Mouse (Mus musculus): ENCODE measurements around the gene Igsf21.

Igsf21 gene

GRCm38 (mm10) chr4:140101106-140101505, 145.5 kb downstream of the Igsf21 start:
- DNase-seq (ENCODE audit: low spot score) = no peak

- DNase-seq (ENCODE audit: low spot score) = peak; percentile 51
These were observed 146.4 kb downstream of the Igsf21 start for GRCm38 (mm10) chr4:140100141-140100540.

GRCm38 (mm10) chr4:140096283-140096682, 150.3 kb downstream of the Igsf21 start:
- DNase-seq (ENCODE audit: low spot score) = no peak

- no peak for DNase-seq (ENCODE audit: low spot score)
These were observed 151.7 kb downstream of the Igsf21 start for GRCm38 (mm10) chr4:140094835-140095234.

- DNase-seq (ENCODE audit: low spot score) = no peak
These were observed 154.2 kb downstream of the Igsf21 start for GRCm38 (mm10) chr4:140092367-140092766.

GRCm38 (mm10) chr4:140091693-140092092, 154.9 kb downstream of the Igsf21 start:
- no peak for DNase-seq (ENCODE audit: low spot score)

- DNase-seq (ENCODE audit: low spot score) = no peak
These were observed 156.9 kb downstream of the Igsf21 start for GRCm38 (mm10) chr4:140089676-140090075.

GRCm38 (mm10) chr4:140088711-140089440, 157.7 kb downstream of the Igsf21 start:
- no peak for DNase-seq (ENCODE audit: low spot score)

- no peak for DNase-seq (ENCODE audit: low spot score)
These were observed 160.4 kb downstream of the Igsf21 start for GRCm38 (mm10) chr4:140086192-140086591.

- no peak for DNase-seq (ENCODE audit: low spot score)
These were observed 162.0 kb downstream of the Igsf21 start for GRCm38 (mm10) chr4:140084521-140085011.

GRCm38 (mm10) chr4:140084064-140084463, 162.5 kb downstream of the Igsf21 start:
- DNase-seq (ENCODE audit: low spot score) = no peak

GRCm38 (mm10) chr4:140078416-140078815, 168.2 kb downstream of the Igsf21 start:
- DNase-seq (ENCODE audit: low spot score) = no peak

- DNase-seq (ENCODE audit: low spot score) = no peak
These were observed 169.0 kb downstream of the Igsf21 start for GRCm38 (mm10) chr4:140077615-140078014.

GRCm38 (mm10) chr4:140076852-140077563, 169.6 kb downstream of the Igsf21 start:
- no peak for DNase-seq (ENCODE audit: low spot score)

GRCm38 (mm10) chr4:140076428-140076827, 170.2 kb downstream of the Igsf21 start:
- DNase-seq (ENCODE audit: low spot score) = no peak

GRCm38 (mm10) chr4:140071047-140071446, 175.5 kb downstream of the Igsf21 start:
- DNase-seq (ENCODE audit: low spot score) = peak; percentile 56

GRCm38 (mm10) chr4:140070331-140070652, 176.3 kb downstream of the Igsf21 start:
- no peak for DNase-seq (ENCODE audit: low spot score)

GRCm38 (mm10) chr4:140069563-140070330, 176.8 kb downstream of the Igsf21 start:
- no peak for DNase-seq (ENCODE audit: low spot score)

- DNase-seq (ENCODE audit: low spot score) = peak; percentile 58
These were observed 178.1 kb downstream of the Igsf21 start for GRCm38 (mm10) chr4:140068468-140068867.

- DNase-seq (ENCODE audit: low spot score) = no peak
These were observed 180.6 kb downstream of the Igsf21 start for GRCm38 (mm10) chr4:140066011-140066410.

GRCm38 (mm10) chr4:140063153-140063671, 183.4 kb downstream of the Igsf21 start:
- DNase-seq (ENCODE audit: low spot score) = no peak

- DNase-seq (ENCODE audit: low spot score) = no peak
These were observed 186.3 kb downstream of the Igsf21 start for GRCm38 (mm10) chr4:140060251-140060650.
